Mouse (Mus musculus): ENCODE measurements around the gene Mgst3. TPM values are rescaled to one million over a fixed set of nuclear protein-coding genes. Genes with fewer than 3 reads are reported as not detected.

Gene Mgst3
- 124 and 177 TPM in 2 replicates for polyA plus RNA-seq (2014; fragmentation: Nextera tagmentation; extraction: Ambion mirVana)

- peak within 1 kb of the TSS; percentile 69 for H3K4me3 ChIP-seq (replicated peaks; ENCODE audit: low read depth, low read length)
- peaks cover 10% of the 10 kb centered on the region for H3K4me1 ChIP-seq (ENCODE audit: control insufficient read depth, insufficient read depth, low read length)
- DNase-seq (peak; percentile 98), ATAC-seq (ENCODE audit: low FRiP score, low TSS enrichment) (peak; percentile 94)
- H3K27ac ChIP-seq (replicated peaks; ENCODE audit: low read depth, low read length), result peak within 1 kb of the TSS; percentile 72
- H3K4me2 ChIP-seq (ENCODE audit: low read length), result peak within 1 kb of the TSS; percentile 85
- H3K27me3 ChIP-seq (ENCODE audit: control insufficient read depth, insufficient read depth, low read length), result 0 out of 2 replicates have a peak, but pooled peaks cover 5% of the 10 kb centered on the region
- H3K9me3 ChIP-seq (ENCODE audit: control insufficient read depth, low read length), result no peaks in the 10 kb centered on the region
- H3K9ac ChIP-seq (replicated peaks; ENCODE audit: low read length), result peak within 1 kb of the TSS; percentile 67
- no peaks in the 10 kb centered on the region for H3K36me3 ChIP-seq (ENCODE audit: control insufficient read depth, insufficient read depth, low read length)
- WGBS, result 1% methylated on average over 45 of the region's 45 CpGs
Observed at GRCm38 (mm10) chr1:167393683-167394492, at the start of gene Mgst3. Gene Mgst3, minus strand, starts transcription at chr1:167393841.

- H3K9me3 ChIP-seq (ENCODE audit: control insufficient read depth, low read length), result no peaks in the 10 kb centered on the region
- no peaks in the 10 kb centered on the region for H3K27me3 ChIP-seq (ENCODE audit: control insufficient read depth, insufficient read depth, low read length)
- no peak overlapping the region for H3K4me3 ChIP-seq (replicated peaks; ENCODE audit: low read depth, low read length)
- DNase-seq, result peak; percentile 39
- H3K36me3 ChIP-seq (ENCODE audit: control insufficient read depth, insufficient read depth, low read length), result no peaks in the 10 kb centered on the region
- H3K4me2 ChIP-seq (ENCODE audit: low read length), result no peak overlapping the region
- WGBS, result 48% methylated on average over 9 of the region's 9 CpGs
- no peak overlapping the region for H3K9ac ChIP-seq (replicated peaks; ENCODE audit: low read length)
- H3K4me1 ChIP-seq (ENCODE audit: control insufficient read depth, insufficient read depth, low read length), result no peaks in the 10 kb centered on the region
- ATAC-seq (ENCODE audit: low FRiP score, low TSS enrichment), result no peak
- H3K27ac ChIP-seq (replicated peaks; ENCODE audit: low read depth, low read length), result no peak overlapping the region
Observed at GRCm38 (mm10) chr1:167438231-167438885, 44.7 kb upstream of the Mgst3 start.

DNA sequence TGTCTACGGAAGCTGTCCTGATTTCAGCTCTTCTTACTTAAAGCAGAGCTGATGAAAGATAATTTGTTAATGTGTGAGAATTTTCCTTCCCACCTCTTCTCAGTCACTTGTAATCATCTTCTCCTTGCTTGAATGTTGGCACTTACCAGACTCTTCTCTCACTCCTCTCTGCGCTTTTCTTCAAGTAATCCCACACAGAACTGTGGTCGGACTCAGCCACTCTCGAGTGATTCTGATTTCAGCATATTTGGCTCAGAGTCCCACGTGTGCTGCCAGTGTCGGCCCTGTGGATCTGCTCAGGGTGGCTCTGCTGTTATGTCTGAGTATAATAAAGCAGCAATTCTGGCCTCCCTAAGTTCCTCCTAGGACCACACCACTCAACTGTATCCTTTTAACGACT is 43.5 kb upstream of the Mgst3 start:
- H3K36me3 ChIP-seq (ENCODE audit: control insufficient read depth, insufficient read depth, low read length), result no peaks in the 10 kb centered on the region
- no peaks in the 10 kb centered on the region for H3K4me1 ChIP-seq (ENCODE audit: control insufficient read depth, insufficient read depth, low read length)
- H3K27ac ChIP-seq (replicated peaks; ENCODE audit: low read depth, low read length), result no peak overlapping the region
- ATAC-seq (ENCODE audit: low FRiP score, low TSS enrichment) (no peak), DNase-seq (no peak)
- WGBS, result 83% methylated on average over 7 of the region's 7 CpGs
- no peaks in the 10 kb centered on the region for H3K27me3 ChIP-seq (ENCODE audit: control insufficient read depth, insufficient read depth, low read length)
- no peak overlapping the region for H3K9ac ChIP-seq (replicated peaks; ENCODE audit: low read length)
- no peaks in the 10 kb centered on the region for H3K9me3 ChIP-seq (ENCODE audit: control insufficient read depth, low read length)
- H3K4me3 ChIP-seq (replicated peaks; ENCODE audit: low read depth, low read length), result no peak overlapping the region
- H3K4me2 ChIP-seq (ENCODE audit: low read length), result no peak overlapping the region

DNA sequence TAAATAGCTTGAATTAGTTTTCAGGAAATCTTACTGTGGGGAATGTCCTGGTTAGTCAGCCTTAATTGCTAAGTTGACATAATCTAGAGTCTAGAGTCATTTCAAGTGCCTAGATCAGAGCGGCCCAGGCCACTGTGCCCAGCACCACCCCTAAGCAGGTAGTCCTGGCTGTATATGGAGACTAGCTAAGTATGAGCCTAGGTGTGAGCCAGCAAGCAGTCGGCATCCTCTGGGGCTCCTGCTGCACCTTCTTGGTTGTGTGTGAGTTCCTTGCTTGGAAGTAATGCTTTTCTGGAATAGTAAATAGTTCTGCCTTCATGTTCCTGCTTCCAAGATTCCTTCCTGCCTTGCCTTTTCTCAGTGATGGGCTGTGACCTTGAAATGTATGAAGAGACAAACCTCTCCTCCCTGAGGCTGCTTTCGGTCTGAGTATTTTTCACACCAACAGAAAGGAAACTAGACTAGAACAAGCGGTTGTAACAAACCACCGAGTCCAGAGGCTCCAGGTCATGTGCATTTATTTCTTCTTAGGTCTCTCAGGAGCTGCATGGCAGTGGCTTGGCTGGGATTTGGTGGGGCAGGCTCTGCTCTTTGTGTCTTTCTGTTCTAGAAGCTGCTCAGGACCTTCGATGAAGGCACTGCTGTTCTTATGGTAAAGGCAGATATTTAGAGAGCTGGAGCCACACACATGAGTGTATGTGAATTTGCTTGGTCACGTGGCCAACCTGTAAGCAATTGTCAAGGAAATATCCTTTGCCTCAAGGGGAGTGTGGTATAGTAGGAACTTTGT is 42.7 kb upstream of the Mgst3 start:
- DNase-seq (no peak), ATAC-seq (ENCODE audit: low FRiP score, low TSS enrichment) (no peak)
- Histone ChIP-seq H3K4me3 (replicated peaks; ENCODE audit: low read depth, low read length) (no peak overlapping the region), H3K9me3 (ENCODE audit: control insufficient read depth, low read length) (no peaks in the 10 kb centered on the region), H3K27ac (replicated peaks; ENCODE audit: low read depth, low read length) (no peak overlapping the region), H3K36me3 (ENCODE audit: control insufficient read depth, insufficient read depth, low read length) (no peaks in the 10 kb centered on the region), H3K27me3 (ENCODE audit: control insufficient read depth, insufficient read depth, low read length) (no peaks in the 10 kb centered on the region), H3K4me1 (ENCODE audit: control insufficient read depth, insufficient read depth, low read length) (no peaks in the 10 kb centered on the region), H3K4me2 (ENCODE audit: low read length) (no peak overlapping the region), H3K9ac (replicated peaks; ENCODE audit: low read length) (no peak overlapping the region)
- WGBS, result 86% methylated on average over 7 of the region's 7 CpGs

- Histone ChIP-seq H3K4me3 (replicated peaks; ENCODE audit: low read depth, low read length) (no peak overlapping the region), H3K4me2 (ENCODE audit: low read length) (no peak overlapping the region), H3K36me3 (ENCODE audit: control insufficient read depth, insufficient read depth, low read length) (no peaks in the 10 kb centered on the region), H3K27me3 (ENCODE audit: control insufficient read depth, insufficient read depth, low read length) (no peaks in the 10 kb centered on the region), H3K9ac (replicated peaks; ENCODE audit: low read length) (no peak overlapping the region), H3K27ac (replicated peaks; ENCODE audit: low read depth, low read length) (no peak overlapping the region), H3K9me3 (ENCODE audit: control insufficient read depth, low read length) (no peaks in the 10 kb centered on the region), H3K4me1 (ENCODE audit: control insufficient read depth, insufficient read depth, low read length) (no peaks in the 10 kb centered on the region)
- no peak for DNase-seq
- WGBS, result 88% methylated on average over 4 of the region's 4 CpGs
- no peak for ATAC-seq (ENCODE audit: low FRiP score, low TSS enrichment)
Observed at GRCm38 (mm10) chr1:167434931-167435330, 41.3 kb upstream of the Mgst3 start.

DNA sequence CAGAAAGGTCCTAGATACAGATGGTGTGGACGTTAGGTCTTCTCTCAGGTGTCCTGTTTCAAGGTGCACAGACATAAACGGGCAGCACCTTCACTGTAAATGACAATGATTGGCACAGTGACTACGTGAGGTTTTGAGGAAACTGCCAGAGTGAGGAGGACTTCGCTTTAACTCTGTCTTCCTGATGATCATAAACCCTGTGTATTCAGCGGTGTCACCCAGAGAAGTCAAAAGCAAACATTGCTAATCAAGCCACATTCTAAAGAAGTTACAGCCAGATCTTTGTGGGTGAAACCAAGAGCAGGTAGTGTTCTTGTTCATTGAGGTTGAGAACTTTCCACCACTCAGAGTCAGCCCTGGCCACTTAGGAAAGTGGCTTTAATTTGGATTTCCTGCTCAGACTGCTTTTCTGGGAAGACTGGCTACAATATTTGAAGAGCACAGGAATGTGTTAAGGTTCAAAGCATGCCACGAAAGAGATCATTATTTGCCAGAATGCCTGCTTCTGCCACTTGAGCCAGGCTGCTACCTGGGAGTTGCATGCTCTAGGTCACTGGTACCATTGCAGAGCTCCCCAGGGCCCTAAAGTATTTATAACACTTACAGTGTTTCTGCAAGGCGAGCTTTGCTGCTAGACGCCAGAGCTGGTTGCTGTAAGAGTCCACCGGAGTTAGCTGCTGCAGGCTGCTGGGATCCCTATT is 37.5 kb upstream of the Mgst3 start:
- DNase-seq (no peak), ATAC-seq (ENCODE audit: low FRiP score, low TSS enrichment) (no peak)
- Histone ChIP-seq H3K27ac (replicated peaks; ENCODE audit: low read depth, low read length) (no peak overlapping the region), H3K27me3 (ENCODE audit: control insufficient read depth, insufficient read depth, low read length) (no peaks in the 10 kb centered on the region), H3K4me3 (replicated peaks; ENCODE audit: low read depth, low read length) (no peak overlapping the region), H3K9me3 (ENCODE audit: control insufficient read depth, low read length) (no peaks in the 10 kb centered on the region), H3K9ac (replicated peaks; ENCODE audit: low read length) (no peak overlapping the region), H3K4me1 (ENCODE audit: control insufficient read depth, insufficient read depth, low read length) (no peaks in the 10 kb centered on the region), H3K4me2 (ENCODE audit: low read length) (no peak overlapping the region), H3K36me3 (ENCODE audit: control insufficient read depth, insufficient read depth, low read length) (no peaks in the 10 kb centered on the region)
- 75% methylated on average over 9 of the region's 9 CpGs for WGBS

DNA sequence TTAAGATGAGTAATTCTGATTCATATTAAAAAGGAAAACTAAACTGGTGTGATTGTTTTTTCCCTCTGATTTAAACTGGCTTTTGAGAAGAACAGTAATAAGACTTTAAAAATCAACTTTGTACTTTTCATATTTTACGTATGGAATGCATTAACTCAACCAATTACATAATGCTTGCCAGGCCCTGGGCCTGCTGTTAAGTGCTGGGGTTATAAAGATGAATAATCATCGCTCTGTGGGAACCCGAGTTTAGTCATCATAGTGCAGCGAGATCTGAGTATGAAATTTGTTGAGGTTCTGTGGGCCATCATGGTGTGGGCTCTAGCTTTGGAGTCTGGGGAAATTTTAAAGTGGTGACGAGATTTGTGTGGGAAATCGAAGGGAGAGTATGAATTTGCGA is 33.0 kb upstream of the Mgst3 start:
- DNase-seq, result no peak

GRCm38 (mm10) chr1:167425572-167425971 is 31.9 kb upstream of the Mgst3 start:
- Histone ChIP-seq H3K9me3 (ENCODE audit: control insufficient read depth, low read length) (no peaks in the 10 kb centered on the region), H3K27me3 (ENCODE audit: control insufficient read depth, insufficient read depth, low read length) (no peaks in the 10 kb centered on the region), H3K4me2 (ENCODE audit: low read length) (no peak overlapping the region), H3K4me3 (replicated peaks; ENCODE audit: low read depth, low read length) (no peak overlapping the region), H3K36me3 (ENCODE audit: control insufficient read depth, insufficient read depth, low read length) (no peaks in the 10 kb centered on the region), H3K4me1 (ENCODE audit: control insufficient read depth, insufficient read depth, low read length) (no peaks in the 10 kb centered on the region), H3K27ac (replicated peaks; ENCODE audit: low read depth, low read length) (no peak overlapping the region), H3K9ac (replicated peaks; ENCODE audit: low read length) (no peak overlapping the region)
- ATAC-seq (ENCODE audit: low FRiP score, low TSS enrichment), result no peak
- no peak for DNase-seq
- WGBS, result 90% methylated on average over 5 of the region's 5 CpGs

More for the DNA sequence above, 33.0 kb upstream of the Mgst3 start:
- no peaks in the 10 kb centered on the region for H3K27me3 ChIP-seq (ENCODE audit: control insufficient read depth, insufficient read depth, low read length)
- no peaks in the 10 kb centered on the region for H3K36me3 ChIP-seq (ENCODE audit: control insufficient read depth, insufficient read depth, low read length)
- H3K9ac ChIP-seq (replicated peaks; ENCODE audit: low read length), result no peak overlapping the region
- no peaks in the 10 kb centered on the region for H3K9me3 ChIP-seq (ENCODE audit: control insufficient read depth, low read length)
- no peak overlapping the region for H3K4me3 ChIP-seq (replicated peaks; ENCODE audit: low read depth, low read length)
- no peak overlapping the region for H3K4me2 ChIP-seq (ENCODE audit: low read length)
- no peak for ATAC-seq (ENCODE audit: low FRiP score, low TSS enrichment)
- H3K27ac ChIP-seq (replicated peaks; ENCODE audit: low read depth, low read length), result no peak overlapping the region
- 88% methylated on average over 7 of the region's 7 CpGs for WGBS
- H3K4me1 ChIP-seq (ENCODE audit: control insufficient read depth, insufficient read depth, low read length), result no peaks in the 10 kb centered on the region

Data from midbrain, embryonic 14.5 days (tissue).